Mouse (Mus musculus) E14TG2a.4 (cell line): ENCODE measurements around the gene Lmntd1.

Source experiments
- CTCF ChIP-seq: conservative IDR thresholded peaks from 2 replicates; pipeline ENCODE4 v1.5.1; 2014; ENCODE audit warnings: low read length
- NANOG ChIP-seq: IDR thresholded peaks from 2 replicates; pipeline ENCODE4 v1.6.1; 2014; ENCODE audit warnings: borderline replicate concordance, low read length, mixed read lengths
- POU5F1 ChIP-seq: IDR thresholded peaks from 2 replicates; pipeline ENCODE4 v1.6.1; 2014; ENCODE audit warnings: low read length, borderline replicate concordance

DNA sequence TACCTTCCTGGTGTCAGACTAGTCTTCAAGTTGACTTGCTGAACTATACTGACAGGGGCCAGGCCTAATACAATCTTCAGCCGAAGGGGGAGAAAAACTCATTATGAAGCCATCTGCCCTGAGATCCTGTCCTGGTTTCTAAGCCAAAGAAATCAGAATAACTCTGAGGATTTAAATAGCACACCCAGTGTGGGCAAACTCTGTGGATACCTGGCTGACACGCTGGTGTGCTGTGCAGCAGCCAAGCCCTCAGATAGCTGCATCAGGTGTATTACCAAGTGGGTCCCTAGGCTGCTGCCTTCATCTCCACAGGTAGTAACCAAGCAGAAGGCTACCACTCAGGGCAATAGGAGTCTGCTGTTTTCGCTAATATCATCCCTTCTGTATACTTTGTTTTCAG is 1.5 kb downstream of the Lmntd1 start:
- TF ChIP-seq CTCF, result no peak
- TF ChIP-seq NANOG, result no peak
- TF ChIP-seq POU5F1, result no peak
